Mouse (Mus musculus): ENCODE measurements at regions not wholly inside any gene's neighbourhood (a gene's known extent, or its start where the extent isn't known, plus 50 kb on each side); places are given as distances from the start of the nearest gene placed in this dataset.

GRCm38 (mm10) chr14:71254207-71254606, 654.6 kb upstream of the Fam160b2 start:
- TF ChIP-seq POLR2A (IDR thresholded peaks at IDR 0.05; ENCODE audit: insufficient read depth, low read length), result no peak
- no peak for TF ChIP-seq CTCF (IDR thresholded peaks at IDR 0.05; ENCODE audit: low read depth, low read length)
- no peak for TF ChIP-seq EP300 (IDR thresholded peaks at IDR 0.05; ENCODE audit: insufficient read depth, low read depth, low read length)

Data from ES-Bruce4 (cell line).